Mouse (Mus musculus): Measurements from ENCODE around the gene B3gnt6.

GRCm38 (mm10) chr7:98236686-98237359 is 37.5 kb upstream of the B3gnt6 start:
- TF ChIP-seq POLR2A (IDR thresholded peaks at IDR 0.05; ENCODE audit: extremely low read depth, insufficient read depth, low read length) (no peak), CTCF (IDR thresholded peaks at IDR 0.05; ENCODE audit: extremely low read depth, insufficient read depth, low read length) (no peak)
